18 mouse cellular contexts compared by ENCODE assay signal in genomic region chr13:48529028-48529427, GRCm38 (mm10). TPM values are rescaled to one million over a fixed set of nuclear protein-coding genes. Genes with fewer than 3 reads are reported as not detected.
DNase-seq lines count a peak whose midpoint lies in the region; ATAC-seq and TF ChIP-seq lines count a peak whose summit lies in the region.
"Had no signal": no experiment of that assay in that cellular context is flagged by ENCODE, and none has a peak within 500 bp of the region (broad histone marks: within the 10 kb centered on the region; RNA-seq: fewer than 3 reads in every experiment).

No protein-coding gene starts in this region.

- no peak overlapping the region for H3K9ac ChIP-seq in forebrain, embryonic 16.5 days (replicated peaks; ENCODE audit: low read depth, low read length)
- no peak overlapping the region for H3K9ac ChIP-seq in forebrain, embryonic 12.5 days
- no peak overlapping the region for H3K9ac ChIP-seq in intestine, embryonic 15.5 days
- H3K9ac ChIP-seq in intestine, embryonic 16.5 days (ENCODE audit: low read depth, low read length), result no peak overlapping the region
- no peak overlapping the region for H3K9ac ChIP-seq in midbrain, embryonic 15.5 days
- no peak overlapping the region for H3K9ac ChIP-seq in midbrain, postnatal 0 days (replicated peaks; ENCODE audit: low read length, poor library complexity, severe bottlenecking)
- H3K9ac ChIP-seq: embryonic facial prominence, embryonic 15.5 days; heart, embryonic 12.5 days; liver, embryonic 12.5 days; liver, postnatal 0 days; midbrain, embryonic 12.5 days had no signal

- H3K4me2 ChIP-seq in forebrain, embryonic 16.5 days (ENCODE audit: low read length), result no peak overlapping the region
- H3K4me2 ChIP-seq in forebrain, embryonic 12.5 days, result no peak overlapping the region
- H3K4me2 ChIP-seq in intestine, embryonic 15.5 days (replicated peaks), result no peak overlapping the region
- H3K4me2 ChIP-seq in intestine, embryonic 16.5 days (ENCODE audit: low read depth, low read length), result no peak overlapping the region
- H3K4me2 ChIP-seq in midbrain, embryonic 15.5 days, result no peak overlapping the region
- H3K4me2 ChIP-seq in midbrain, postnatal 0 days (ENCODE audit: low read depth, low read length, poor library complexity, severe bottlenecking), result no peak overlapping the region
- H3K4me2 ChIP-seq: embryonic facial prominence, embryonic 15.5 days; heart, embryonic 12.5 days; liver, embryonic 12.5 days; midbrain, embryonic 12.5 days had no signal

- TF ChIP-seq CTCF in midbrain, postnatal 0 days (IDR thresholded peaks at IDR 0.05), result no peak

- no peak overlapping the region for H3K4me3 ChIP-seq in forebrain, embryonic 16.5 days (replicated peaks; ENCODE audit: low read length)
- H3K4me3 ChIP-seq in forebrain, embryonic 12.5 days (replicated peaks), result no peak overlapping the region
- H3K4me3 ChIP-seq in intestine, embryonic 15.5 days (replicated peaks), result no peak overlapping the region
- no peak overlapping the region for H3K4me3 ChIP-seq in intestine, embryonic 16.5 days (ENCODE audit: low read length)
- no peak overlapping the region for H3K4me3 ChIP-seq in midbrain, embryonic 15.5 days
- no peak overlapping the region for H3K4me3 ChIP-seq in midbrain, postnatal 0 days (ENCODE audit: low read depth, low read length)
- H3K4me3 ChIP-seq: embryonic facial prominence, embryonic 10.5 days; embryonic facial prominence, embryonic 15.5 days; heart, embryonic 12.5 days; liver, embryonic 12.5 days; midbrain, embryonic 12.5 days had no signal

- H3K4me1 ChIP-seq in forebrain, embryonic 16.5 days (replicated peaks; ENCODE audit: control insufficient read depth, insufficient read depth, low read length), result no peaks in the 10 kb centered on the region; the same call in 1 of the 2 replicates
- peaks cover 4% of the 10 kb centered on the region; the same call in 1 of the 2 replicates for H3K4me1 ChIP-seq in forebrain, embryonic 12.5 days
- H3K4me1 ChIP-seq in intestine, embryonic 15.5 days (replicated peaks), result no peaks in the 10 kb centered on the region
- H3K4me1 ChIP-seq in intestine, embryonic 16.5 days (ENCODE audit: control insufficient read depth, insufficient read depth, low read length), result no peaks in the 10 kb centered on the region
- peaks cover 2% of the 10 kb centered on the region; the same call in 1 of the 2 replicates for H3K4me1 ChIP-seq in midbrain, embryonic 15.5 days
- no peaks in the 10 kb centered on the region for H3K4me1 ChIP-seq in midbrain, postnatal 0 days (ENCODE audit: insufficient read depth, low read length)
- H3K4me1 ChIP-seq: embryonic facial prominence, embryonic 10.5 days; heart, embryonic 12.5 days; midbrain, embryonic 12.5 days had no signal

- no peaks in the 10 kb centered on the region for H3K36me3 ChIP-seq in forebrain, embryonic 16.5 days (ENCODE audit: control insufficient read depth, insufficient read depth)
- peaks cover under 1% of the 10 kb centered on the region; the same call in 1 of the 2 replicates for H3K36me3 ChIP-seq in forebrain, embryonic 12.5 days (replicated peaks)
- no peaks in the 10 kb centered on the region for H3K36me3 ChIP-seq in intestine, embryonic 15.5 days
- H3K36me3 ChIP-seq in intestine, embryonic 16.5 days (ENCODE audit: control insufficient read depth, insufficient read depth, low read length), result no peaks in the 10 kb centered on the region
- no peaks in the 10 kb centered on the region for H3K36me3 ChIP-seq in midbrain, embryonic 15.5 days (replicated peaks)
- H3K36me3 ChIP-seq in midbrain, postnatal 0 days (ENCODE audit: insufficient read depth, low read length), result no peaks in the 10 kb centered on the region
- H3K36me3 ChIP-seq: embryonic facial prominence, embryonic 15.5 days; midbrain, embryonic 12.5 days had no signal

- DNase-seq in midbrain, postnatal 0 days (ENCODE audit: low spot score), result no peak
- DNase-seq in thymus, postnatal 10 days (ENCODE audit: low spot score in 2 of 2), result no peak

- no peak overlapping the region for H3K27ac ChIP-seq in forebrain, embryonic 16.5 days (ENCODE audit: low read length)
- no peak overlapping the region for H3K27ac ChIP-seq in forebrain, embryonic 12.5 days
- no peak overlapping the region for H3K27ac ChIP-seq in intestine, embryonic 15.5 days
- no peak overlapping the region for H3K27ac ChIP-seq in intestine, embryonic 16.5 days (ENCODE audit: low read length)
- H3K27ac ChIP-seq in midbrain, embryonic 15.5 days, result no peak overlapping the region
- H3K27ac ChIP-seq in midbrain, postnatal 0 days (ENCODE audit: low read depth, low read length), result no peak overlapping the region
- H3K27ac ChIP-seq: embryonic facial prominence, embryonic 10.5 days; embryonic facial prominence, embryonic 15.5 days; liver, embryonic 12.5 days; midbrain, embryonic 12.5 days had no signal

- 42% methylated on average over 2 of the region's 2 CpGs for WGBS in forebrain, embryonic 16.5 days
- 53% methylated on average over 2 of the region's 2 CpGs for WGBS in forebrain, embryonic 12.5 days
- 51% methylated on average over 2 of the region's 2 CpGs for WGBS in intestine, embryonic 15.5 days
- WGBS in intestine, embryonic 16.5 days, result 38% methylated on average over 2 of the region's 2 CpGs
- 40% methylated on average over 2 of the region's 2 CpGs for WGBS in midbrain, embryonic 15.5 days
- 70% methylated on average over 2 of the region's 2 CpGs for WGBS in midbrain, postnatal 0 days

- 0 out of 2 replicates have a peak, but pooled peaks have one; percentile 18 for ATAC-seq in forebrain, embryonic 16.5 days
- ATAC-seq in forebrain, embryonic 12.5 days (ENCODE audit: low FRiP score), result no peak
- ATAC-seq in intestine, embryonic 15.5 days, result peak; percentile 30; the same call in 1 of the 2 replicates
- no peak for ATAC-seq in intestine, embryonic 16.5 days
- ATAC-seq in midbrain, embryonic 15.5 days (replicated peaks), result peak; percentile 48; the same call in 1 of the 2 replicates
- ATAC-seq in midbrain, postnatal 0 days (ENCODE audit: low FRiP score), result no peak
- ATAC-seq: liver, embryonic 12.5 days had no signal

- H3K27me3 ChIP-seq in forebrain, embryonic 16.5 days (replicated peaks; ENCODE audit: control insufficient read depth, insufficient read depth, low read length), result no peaks in the 10 kb centered on the region
- 0 out of 2 replicates have a peak, but pooled peaks cover 4% of the 10 kb centered on the region for H3K27me3 ChIP-seq in forebrain, embryonic 12.5 days
- H3K27me3 ChIP-seq in intestine, embryonic 15.5 days (replicated peaks), result no peaks in the 10 kb centered on the region
- no peaks in the 10 kb centered on the region for H3K27me3 ChIP-seq in intestine, embryonic 16.5 days (replicated peaks; ENCODE audit: control insufficient read depth, insufficient read depth, low read length)
- H3K27me3 ChIP-seq in midbrain, embryonic 15.5 days (replicated peaks), result no peaks in the 10 kb centered on the region
- no peaks in the 10 kb centered on the region for H3K27me3 ChIP-seq in midbrain, postnatal 0 days (ENCODE audit: insufficient read depth, low read length)
- H3K27me3 ChIP-seq: embryonic facial prominence, embryonic 15.5 days; heart, embryonic 12.5 days; liver, embryonic 12.5 days; midbrain, embryonic 12.5 days; Patski had no signal

- no peaks in the 10 kb centered on the region for H3K9me3 ChIP-seq in forebrain, embryonic 16.5 days (ENCODE audit: control insufficient read depth, low read length)
- no peaks in the 10 kb centered on the region for H3K9me3 ChIP-seq in forebrain, embryonic 12.5 days
- no peaks in the 10 kb centered on the region for H3K9me3 ChIP-seq in intestine, embryonic 15.5 days
- no peaks in the 10 kb centered on the region for H3K9me3 ChIP-seq in intestine, embryonic 16.5 days (ENCODE audit: control insufficient read depth, low read length)
- H3K9me3 ChIP-seq in midbrain, embryonic 15.5 days, result no peaks in the 10 kb centered on the region
- H3K9me3 ChIP-seq in midbrain, postnatal 0 days (ENCODE audit: low read length), result no peaks in the 10 kb centered on the region
- H3K9me3 ChIP-seq: embryonic facial prominence, embryonic 10.5 days; embryonic facial prominence, embryonic 15.5 days; heart, embryonic 12.5 days; liver, embryonic 12.5 days; midbrain, embryonic 12.5 days had no signal

RNA-seq across cellular contexts. Expression of gene A830005F24Rik, which starts 15.7 kb away (rescaled TPM):
- polyA plus RNA-seq in forebrain, embryonic 16.5 days (2015; fragmentation: Nextera tagmentation; extraction: Ambion mirVana), result 1.9 and 2.5 TPM in 2 replicates
- 2.9 TPM in 2 replicates for polyA plus RNA-seq in forebrain, embryonic 12.5 days (2016; fragmentation: Nextera tagmentation; extraction: Ambion mirVana)
- polyA plus RNA-seq in intestine, embryonic 15.5 days (2015; fragmentation: Nextera tagmentation; extraction: Ambion mirVana), result 0.37 and 0.99 TPM in 2 replicates
- 0.57 and 0.60 TPM in 2 replicates for polyA plus RNA-seq in intestine, embryonic 16.5 days (2015; fragmentation: Nextera tagmentation; extraction: Ambion mirVana)
- polyA plus RNA-seq in midbrain, embryonic 15.5 days (2015; fragmentation: Nextera tagmentation; extraction: Ambion mirVana), result 3.6 TPM in 2 replicates
- total RNA-seq in midbrain, postnatal 0 days (2014; rRNA removed), result 0.66 and 0.94 TPM in 2 replicates
- 1.2 and 2.8 TPM in 2 replicates for polyA plus RNA-seq in midbrain, postnatal 0 days (2015; fragmentation: Nextera tagmentation; extraction: Ambion mirVana)
- total RNA-seq: heart, adult 18-20 months; heart, postnatal 10 days; megakaryocyte, adult 5-6 weeks had no signal
- polyA plus RNA-seq: small intestine, adult 2 months had no signal

RNA-seq across cellular contexts. Expression of gene Zfp169, which starts 15.8 kb away (rescaled TPM):
- polyA plus RNA-seq in forebrain, embryonic 16.5 days (2015; fragmentation: Nextera tagmentation; extraction: Ambion mirVana), result 7.9 and 8.4 TPM in 2 replicates
- 5.7 and 7.0 TPM in 2 replicates for polyA plus RNA-seq in forebrain, embryonic 12.5 days (2016; fragmentation: Nextera tagmentation; extraction: Ambion mirVana)
- 3.0 and 3.1 TPM in 2 replicates for polyA plus RNA-seq in intestine, embryonic 15.5 days (2015; fragmentation: Nextera tagmentation; extraction: Ambion mirVana)
- polyA plus RNA-seq in intestine, embryonic 16.5 days (2015; fragmentation: Nextera tagmentation; extraction: Ambion mirVana), result 2.1 and 3.2 TPM in 2 replicates
- 6.5 and 8.7 TPM in 2 replicates for polyA plus RNA-seq in midbrain, embryonic 15.5 days (2015; fragmentation: Nextera tagmentation; extraction: Ambion mirVana)
- 15.6 and 46.7 TPM in 2 replicates for total RNA-seq in midbrain, postnatal 0 days (2014; rRNA removed)
- 2.2 and 3.6 TPM in 2 replicates for polyA plus RNA-seq in midbrain, postnatal 0 days (2015; fragmentation: Nextera tagmentation; extraction: Ambion mirVana)

Comparison
In these comparisons a context has a peak if more than half of its experiments do, and no peak if none do; other contexts are left out.
1. ATAC-seq: peak in forebrain, embryonic 16.5 days (single experiment), intestine, embryonic 15.5 days (single experiment) and midbrain, embryonic 15.5 days (single experiment); none in forebrain, embryonic 12.5 days (single experiment), intestine, embryonic 16.5 days (single experiment) and midbrain, postnatal 0 days (single experiment).